Mouse (Mus musculus) heart, postnatal 0 days (tissue): Measurements from ENCODE around the gene Kcns3. TPM values are rescaled to one million over a fixed set of nuclear protein-coding genes. Genes with fewer than 3 reads are reported as not detected.

Experiments used
- ATAC-seq: fragments of 200-750 bp; cut with Nextera tagmentation; 2 replicates; pipeline ENCODE4 v1.8.0; 2017; ENCODE audit warnings: low read depth, moderate number of reproducible peaks, moderate library complexity; ENCODE audit not compliant: insufficient read depth
- DNase-seq: peaks from one replicate; pipeline ENCODE4 v3.0.0-alpha.2; 2016; ENCODE audit warnings: low spot score
- H3K27ac ChIP-seq: fragments of 300-500 bp; sonication (generic); 2 replicates; pipeline ENCODE4 v1.5.1; 2014; ENCODE audit warnings: low read depth, mild to moderate bottlenecking
- H3K27me3 ChIP-seq: fragments of 300-500 bp; sonication (generic); 2 replicates; pipeline ENCODE4 v1.6.1; 2014; ENCODE audit warnings: low read length, mixed read lengths; ENCODE audit not compliant: control insufficient read depth, insufficient read depth
- H3K36me3 ChIP-seq: fragments of 300-500 bp; sonication (generic); replicated peaks from 2 replicates; pipeline ENCODE4 v1.6.1; 2014; ENCODE audit warnings: low read length, mixed read lengths; ENCODE audit not compliant: control insufficient read depth, insufficient read depth
- H3K4me1 ChIP-seq: fragments of 300-500 bp; sonication (generic); 2 replicates; pipeline ENCODE4 v1.6.1; 2014; ENCODE audit warnings: antibody characterized with exemption; ENCODE audit not compliant: control insufficient read depth, insufficient read depth
- H3K4me2 ChIP-seq: fragments of 300-500 bp; sonication (generic); 2 replicates; pipeline ENCODE4 v1.6.1; 2014; ENCODE audit warnings: low read depth, mild to moderate bottlenecking, low read length, moderate library complexity
- H3K4me3 ChIP-seq: fragments of 300-500 bp; sonication (generic); 2 replicates; pipeline ENCODE4 v1.5.1; 2014; ENCODE audit warnings: low read depth, low read length
- H3K9ac ChIP-seq: fragments of 300-500 bp; sonication (generic); replicated peaks from 2 replicates; pipeline ENCODE4 v1.6.1; 2014; ENCODE audit warnings: low read depth, low read length, mixed read lengths
- H3K9me3 ChIP-seq: fragments of 300-500 bp; sonication (generic); replicated peaks from 2 replicates; pipeline ENCODE4 v1.6.1; 2016; ENCODE audit warnings: low read length; ENCODE audit not compliant: control insufficient read depth
- CTCF ChIP-seq: IDR thresholded peaks from 2 replicates; pipeline ENCODE4 v1.5.1; 2016; ENCODE audit warnings: antibody characterized with exemption, control low read depth, low read depth
- EP300 ChIP-seq: IDR thresholded peaks from 2 replicates; pipeline ENCODE4 v1.6.1; 2016; ENCODE audit warnings: antibody characterized with exemption, low read depth
- WGBS: fragments of 180-500 bp; shearing (Covaris S2); extraction: QIAGEN DNeasy Blood & Tissue Kit; methylation state at CpG from one replicate; pipeline ENCODE4 v1.1.7; 2014; 5-methylcytosine and 5-hydroxymethylcytosine counted together
- polyA plus RNA-seq: library from polyadenylated mRNA; unstranded; fragments of >200 nt; fragmentation: Nextera tagmentation; extraction: Ambion mirVana; gene quantifications from 2 replicates; pipeline ENCODE4 v1.2.1, GENCODE M21; 2015
- total RNA-seq: library from RNA; depleted of rRNA; stranded (reverse); fragments of >200 nt; gene quantifications from 2 replicates; pipeline ENCODE4 v1.2.3, GENCODE M21; 2014; ENCODE audit warnings: low replicate concordance

Gene Kcns3
- total and polyA plus RNA-seq, 2 experiments from 2014 or later = 0.08 to 0.18 TPM

DNA sequence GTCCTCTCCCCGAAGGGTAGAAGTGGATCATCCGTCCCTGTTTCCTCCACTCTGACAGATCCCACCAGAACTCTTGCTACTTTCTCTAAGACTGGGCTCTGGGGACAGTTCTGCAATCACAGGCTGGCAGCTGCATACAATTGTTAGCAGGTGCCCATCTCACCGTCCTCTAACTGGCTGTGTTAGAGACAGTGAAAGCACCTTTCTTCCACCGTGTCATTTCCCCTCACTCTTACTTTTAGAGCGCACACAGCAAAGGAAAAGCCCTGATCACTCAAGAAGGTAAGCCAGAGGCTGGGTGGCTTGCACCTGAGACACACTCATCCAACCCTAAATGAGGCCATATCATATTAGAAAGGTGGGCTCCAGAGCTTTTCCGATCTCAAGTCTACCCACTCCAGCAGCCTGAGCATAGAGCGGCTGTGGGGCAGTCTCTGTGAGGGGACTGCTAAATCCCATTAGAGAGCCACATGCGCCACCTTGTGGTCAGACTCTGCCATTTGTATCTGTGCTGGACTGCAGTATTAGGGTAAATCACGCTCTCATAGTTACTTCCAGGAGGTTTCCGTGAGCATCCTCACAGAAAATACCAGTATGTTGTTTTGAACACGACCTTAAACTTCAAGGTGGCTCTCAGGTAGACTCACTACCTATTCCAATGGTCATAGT lies 27.8 kb upstream of the Kcns3 start:
- Histone ChIP-seq H3K9ac (no peak overlapping the region), H3K9me3 (no peaks in the 10 kb centered on the region), H3K36me3 (no peaks in the 10 kb centered on the region), H3K4me2 (peak overlapping the region; percentile 44), H3K4me3 (peak overlapping the region; percentile 17; the same call in 1 of the 2 replicates), H3K4me1 (no peaks in the 10 kb centered on the region), H3K27ac (no peak overlapping the region), H3K27me3 (peaks cover 11% of the 10 kb centered on the region; the same call in 1 of the 2 replicates)
- TF ChIP-seq CTCF = peak; percentile 91
- TF ChIP-seq EP300 = no peak
- peak; percentile 76 for DNase-seq
- WGBS = 20% methylated on average over 11 of the region's 11 CpGs
- peak; percentile 86 for ATAC-seq

DNA sequence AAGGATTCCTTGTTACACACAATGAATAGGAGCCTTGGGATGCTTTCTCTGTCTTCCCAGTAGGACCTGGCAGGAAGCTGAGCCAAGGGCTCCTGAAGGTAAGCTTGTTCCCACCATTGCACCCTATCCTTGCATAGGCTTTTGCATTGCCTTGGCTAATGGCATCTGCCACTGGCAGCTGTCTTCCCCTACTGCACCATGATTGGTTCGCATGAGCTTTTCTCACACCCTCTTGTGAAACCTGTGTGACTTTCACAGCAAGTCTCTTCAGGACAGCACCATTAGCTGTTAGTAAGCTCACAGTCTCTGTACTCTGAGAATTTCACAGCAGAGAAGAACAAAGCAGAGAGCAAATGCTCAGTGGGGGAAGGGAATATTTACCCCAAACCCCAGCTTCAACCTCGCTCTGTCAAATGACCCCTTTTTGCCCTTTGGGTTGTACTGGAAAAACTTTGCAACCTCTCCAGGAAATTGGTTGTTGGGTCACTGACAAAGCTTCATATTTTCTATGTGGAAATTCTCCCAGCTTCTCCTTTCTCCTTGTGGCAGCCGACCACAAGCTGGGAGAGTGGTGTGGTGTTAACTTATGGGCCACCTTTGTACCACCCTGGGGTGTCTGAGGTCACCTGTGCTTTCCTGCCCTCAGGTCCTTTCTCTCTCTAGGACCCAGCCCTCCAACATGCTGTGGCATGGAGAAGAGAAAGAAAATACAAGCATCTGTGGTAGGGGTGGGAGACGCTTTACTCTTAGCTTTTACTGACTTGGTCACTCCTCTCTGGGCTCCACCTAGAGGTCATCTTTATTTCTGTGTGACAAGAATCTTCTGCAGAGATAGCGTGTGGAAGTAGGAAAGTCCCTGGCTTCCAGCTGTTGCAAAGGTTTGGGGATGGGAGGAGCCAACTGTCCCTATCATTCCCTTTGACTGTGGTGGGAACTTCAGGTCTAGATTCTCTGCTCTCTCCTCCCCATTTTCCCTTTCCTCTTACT lies 26.8 kb upstream of the Kcns3 start:
- Histone ChIP-seq H3K27ac (no peak overlapping the region), H3K4me1 (no peaks in the 10 kb centered on the region), H3K4me3 (no peak overlapping the region), H3K36me3 (no peaks in the 10 kb centered on the region), H3K27me3 (peaks cover 11% of the 10 kb centered on the region; the same call in 1 of the 2 replicates), H3K4me2 (no peak overlapping the region), H3K9ac (no peak overlapping the region), H3K9me3 (no peaks in the 10 kb centered on the region)
- ATAC-seq (no peak), DNase-seq (no peak)
- TF ChIP-seq EP300 (no peak), CTCF (no peak)
- WGBS = 21% methylated on average over 5 of the region's 5 CpGs

DNA sequence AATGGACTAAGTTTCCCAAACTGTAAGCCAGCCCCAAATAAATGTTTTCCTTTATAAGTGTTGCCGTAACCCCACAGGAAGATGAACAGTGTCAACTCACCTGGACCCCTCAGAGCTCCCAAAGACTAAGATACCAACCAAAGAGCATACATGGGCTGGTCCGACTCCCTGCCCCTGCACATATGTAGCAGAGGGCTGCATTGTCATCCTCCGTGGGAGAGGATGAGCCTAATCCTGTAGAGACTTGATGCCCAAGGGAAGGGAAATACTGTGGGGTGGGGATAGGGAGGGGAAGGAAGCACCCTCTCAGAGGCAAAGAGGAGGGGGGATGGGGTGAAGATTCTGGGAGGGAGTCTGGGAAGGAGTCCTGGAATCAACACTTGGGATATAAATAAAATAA lies 7.8 kb upstream of the Kcns3 start:
- H3K27ac ChIP-seq = no peak overlapping the region
- H3K27me3 ChIP-seq = no peaks in the 10 kb centered on the region
- H3K36me3 ChIP-seq = no peaks in the 10 kb centered on the region
- no peak overlapping the region for H3K4me2 ChIP-seq
- ATAC-seq (no peak), DNase-seq (no peak)
- no peak for TF ChIP-seq CTCF
- TF ChIP-seq EP300 = no peak
- no peak overlapping the region for H3K9ac ChIP-seq
- 76% methylated on average over 3 of the region's 3 CpGs for WGBS
- H3K9me3 ChIP-seq = no peaks in the 10 kb centered on the region
- H3K4me1 ChIP-seq = no peaks in the 10 kb centered on the region
- no peak overlapping the region for H3K4me3 ChIP-seq

DNA sequence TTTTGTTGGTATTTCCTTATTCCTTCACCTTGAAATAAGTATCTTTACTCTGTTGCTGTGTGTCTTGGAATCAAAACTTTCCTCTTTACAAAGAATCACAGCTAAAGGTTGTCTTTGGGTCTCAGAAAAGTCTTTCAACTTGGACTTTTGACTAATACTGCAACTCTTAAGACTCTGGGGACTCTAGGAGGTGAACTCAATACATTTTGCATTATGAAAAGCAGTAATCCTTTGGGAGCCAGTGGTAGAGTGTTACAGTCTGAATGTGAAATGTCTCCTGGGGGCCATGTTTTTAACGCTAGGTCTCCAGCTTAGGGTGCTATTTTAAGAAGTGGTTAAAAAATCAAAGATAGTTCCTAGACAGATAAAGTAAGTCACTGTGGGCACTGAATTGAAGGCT lies 4.3 kb upstream of the Kcns3 start:
- no peak overlapping the region for H3K9ac ChIP-seq
- ATAC-seq = no peak
- WGBS = 51% methylated on average over 1 of the region's 1 CpGs

DNA sequence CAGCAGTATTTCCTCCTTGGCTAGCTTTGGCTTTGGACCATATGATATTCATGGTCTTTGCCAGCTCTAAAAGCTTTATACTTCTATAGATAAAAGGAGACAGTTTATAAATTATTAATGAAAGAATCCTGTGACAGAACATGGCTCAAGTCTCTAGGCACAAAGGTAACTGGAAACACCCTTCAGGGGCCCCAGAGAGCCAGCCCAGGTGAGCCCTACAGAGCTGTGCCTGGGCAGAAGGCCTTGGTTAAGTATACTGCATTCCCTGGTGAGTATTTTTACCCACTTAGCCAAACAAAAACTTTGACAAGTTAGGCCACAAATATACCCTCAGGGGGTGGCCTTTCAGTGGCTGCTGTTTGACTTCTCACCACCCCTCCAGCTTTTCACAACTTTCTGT lies 2.7 kb upstream of the Kcns3 start:
- no peak for TF ChIP-seq CTCF
- no peak for TF ChIP-seq EP300
- no peak for ATAC-seq
- H3K27me3 ChIP-seq = peaks cover 32% of the 10 kb centered on the region

More for the DNA sequence above, 4.3 kb upstream of the Kcns3 start:
- H3K4me3 ChIP-seq = no peak overlapping the region
- DNase-seq = no peak
- H3K4me1 ChIP-seq = no peaks in the 10 kb centered on the region
- H3K36me3 ChIP-seq = no peaks in the 10 kb centered on the region
- TF ChIP-seq EP300 = no peak
- no peak for TF ChIP-seq CTCF
- H3K9me3 ChIP-seq = no peaks in the 10 kb centered on the region
- peaks cover 17% of the 10 kb centered on the region for H3K27me3 ChIP-seq
- H3K4me2 ChIP-seq = no peak overlapping the region
- H3K27ac ChIP-seq = no peak overlapping the region

More for the DNA sequence above, 2.7 kb upstream of the Kcns3 start:
- Histone ChIP-seq H3K4me1 (peaks cover 8% of the 10 kb centered on the region; the same call in 1 of the 2 replicates), H3K36me3 (no peaks in the 10 kb centered on the region), H3K4me2 (no peak overlapping the region), H3K9ac (no peak overlapping the region), H3K9me3 (no peaks in the 10 kb centered on the region), H3K27ac (no peak overlapping the region), H3K4me3 (no peak overlapping the region)
- DNase-seq = no peak
